Mouse (Mus musculus) myocyte (in vitro differentiated cells): ENCODE data around the gene Cbr2. TPM values are rescaled to one million over a fixed set of nuclear protein-coding genes. Genes with fewer than 3 reads are reported as not detected.
"Not testable (repeated sequence)": the region's sequence is repeated elsewhere in the genome, so short reads cannot be mapped to it uniquely, and the experiment has no call there.

Experiments used
- H3K27me3 ChIP-seq: one replicate; pipeline ENCODE4 v1.6.1; 2011; ENCODE audit not compliant: control insufficient read depth, insufficient read depth, insufficient read length
- H3K36me3 ChIP-seq: one replicate; pipeline ENCODE4 v1.6.1; 2011; ENCODE audit not compliant: control insufficient read depth, insufficient read depth
- H3K4me2 ChIP-seq: one replicate; pipeline ENCODE4 v1.6.1; 2011; ENCODE audit warnings: low read depth, control low read depth
- H3K4me3 ChIP-seq: one replicate; pipeline ENCODE4 v1.5.1; 2011; ENCODE audit warnings: mild to moderate bottlenecking, control low read depth, moderate library complexity
- H3K79me2 ChIP-seq: one replicate; pipeline ENCODE4 v1.6.1; 2011; ENCODE audit not compliant: control insufficient read depth, insufficient read depth
- H3ac ChIP-seq: one replicate; pipeline ENCODE4 v1.6.1; 2011; ENCODE audit not compliant: control insufficient read depth, insufficient read length
- CEBPB ChIP-seq: IDR thresholded peaks from 2 replicates; pipeline ENCODE4 v1.6.1; 2011; ENCODE audit warnings: mild to moderate bottlenecking, moderate library complexity; ENCODE audit not compliant: poor library complexity, insufficient read depth, severe bottlenecking
- E2F4 ChIP-seq: IDR thresholded peaks from one replicate; pipeline ENCODE4 v1.6.1; 2011; ENCODE audit warnings: mild to moderate bottlenecking, control low read depth, moderate library complexity; ENCODE audit not compliant: insufficient read depth
- MAX ChIP-seq: IDR thresholded peaks from one replicate; pipeline ENCODE4 v1.6.1; 2011; ENCODE audit warnings: low read depth, mild to moderate bottlenecking, control low read depth
- MYOD1 ChIP-seq, 3 experiments: IDR thresholded peaks; one replicate each; pipeline ENCODE4 v1.6.1; 2011; ENCODE audit warnings: control low read depth in 2 of 3, low read depth in 2 of 3, mild to moderate bottlenecking in 2 of 3, moderate library complexity in 1 of 3; ENCODE audit not compliant: insufficient read length in 2 of 3, control insufficient read depth in 1 of 3
- MYOG ChIP-seq, 3 experiments: IDR thresholded peaks; one replicate each; pipeline ENCODE4 v1.6.1; 2011; ENCODE audit warnings: control low read depth in 2 of 3, low read depth in 2 of 3, mild to moderate bottlenecking in 2 of 3; ENCODE audit not compliant: insufficient read length in 2 of 3, control insufficient read depth in 1 of 3, insufficient read depth in 1 of 3
- POLR2A ChIP-seq: IDR thresholded peaks from one replicate; pipeline ENCODE4 v1.6.1; 2011; ENCODE audit warnings: low read depth, mild to moderate bottlenecking, control low read depth, moderate library complexity; ENCODE audit not compliant: insufficient read length
- POLR2AphosphoS2 ChIP-seq: IDR thresholded peaks from one replicate; pipeline ENCODE4 v1.6.1; 2011; ENCODE audit warnings: low read depth, control low read depth; ENCODE audit not compliant: insufficient read length
- REST ChIP-seq: IDR thresholded peaks from one replicate; pipeline ENCODE4 v1.6.1; 2011; ENCODE audit warnings: mild to moderate bottlenecking, control low read depth, moderate library complexity; ENCODE audit not compliant: insufficient read depth, insufficient read length
- SRF ChIP-seq: IDR thresholded peaks from one replicate; pipeline ENCODE4 v1.6.1; 2011; ENCODE audit warnings: low read depth; ENCODE audit not compliant: control insufficient read depth, insufficient read length
- TCF12 ChIP-seq: IDR thresholded peaks from one replicate; pipeline ENCODE4 v1.6.1; 2011; ENCODE audit warnings: mild to moderate bottlenecking, control low read depth; ENCODE audit not compliant: poor library complexity, insufficient read depth, severe bottlenecking
- TCF3 ChIP-seq: IDR thresholded peaks from one replicate; pipeline ENCODE4 v1.6.1; 2011; ENCODE audit warnings: low read depth, control low read depth; ENCODE audit not compliant: insufficient read length
- USF1 ChIP-seq: IDR thresholded peaks from one replicate; pipeline ENCODE4 v1.6.1; 2011; ENCODE audit warnings: low read depth, mild to moderate bottlenecking, control low read depth, moderate library complexity
- polyA plus RNA-seq: library from polyadenylated mRNA; unstranded; fragments of >200 nt; fragmentation: generic; extraction: Trizol; gene quantifications from one replicate; pipeline ENCODE4 v1.2.1, GENCODE M21; 2012; ENCODE audit warnings: missing spikeins

The Cbr2 gene
- polyA plus RNA-seq, 1 experiment = 183 TPM

- no peak for TF ChIP-seq TCF12
- TF ChIP-seq POLR2AphosphoS2 = no peak
- no peak for TF ChIP-seq TCF3
- no peak for TF ChIP-seq E2F4
- no peak for TF ChIP-seq CEBPB
- Histone ChIP-seq H3ac (no peak overlapping the region), H3K79me2 (no peaks in the 10 kb centered on the region), H3K36me3 (no peaks in the 10 kb centered on the region), H3K4me2 (no peak overlapping the region), H3K27me3 (no peaks in the 10 kb centered on the region), H3K4me3 (no peak overlapping the region)
Observed at GRCm38 (mm10) chr11:120773463-120774190, 41.7 kb upstream of the Cbr2 start.

DNA sequence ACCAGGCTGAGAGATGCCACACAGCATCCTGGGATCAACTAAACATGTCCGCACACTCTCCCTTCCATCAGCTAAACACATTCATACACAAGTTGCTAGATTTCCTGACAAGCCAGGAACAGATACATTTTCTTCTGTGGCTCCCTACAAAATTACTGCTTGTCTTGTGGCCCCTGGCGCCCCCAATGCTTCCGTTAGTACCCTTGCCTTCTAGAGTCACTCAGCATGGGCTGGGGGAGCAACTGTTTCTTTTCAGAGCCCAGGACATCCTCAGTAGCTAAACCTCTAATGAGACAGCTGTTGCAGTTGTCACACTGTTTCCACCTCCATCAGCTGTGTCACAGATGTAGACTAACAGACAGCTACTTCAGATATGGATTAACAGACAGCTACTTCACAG is 40.8 kb upstream of the Cbr2 start:
- Histone ChIP-seq H3K4me2 (no peak overlapping the region), H3K36me3 (no peaks in the 10 kb centered on the region), H3K27me3 (no peaks in the 10 kb centered on the region), H3K4me3 (no peak overlapping the region), H3K79me2 (no peaks in the 10 kb centered on the region), H3ac (no peak overlapping the region)
- TF ChIP-seq MYOG (IDR thresholded peaks at IDR 0.05; ENCODE audit: control insufficient read depth in 1 of 3, insufficient read depth in 1 of 3, insufficient read length in 2 of 3, low read depth in 2 of 3) (no peak), E2F4 (no peak), POLR2A (no peak), MYOD1 (IDR thresholded peaks at IDR 0.05; ENCODE audit: control insufficient read depth in 1 of 3, insufficient read length in 2 of 3, low read depth in 2 of 3) (no peak), REST (no peak), MAX (no peak), TCF12 (no peak)

GRCm38 (mm10) chr11:120768206-120768605 is 36.3 kb upstream of the Cbr2 start:
- Histone ChIP-seq H3K36me3 (no peaks in the 10 kb centered on the region), H3K4me2 (no peak overlapping the region), H3K27me3 (no peaks in the 10 kb centered on the region), H3ac (no peak overlapping the region), H3K79me2 (no peaks in the 10 kb centered on the region), H3K4me3 (no peak overlapping the region)
- no peak for TF ChIP-seq POLR2A
- no peak for TF ChIP-seq TCF12
- no peak for TF ChIP-seq E2F4
- TF ChIP-seq SRF = no peak
- TF ChIP-seq CEBPB = no peak
- no peak for TF ChIP-seq REST
- no peak for TF ChIP-seq POLR2AphosphoS2
- no peak for TF ChIP-seq MYOG (IDR thresholded peaks at IDR 0.05; ENCODE audit: control insufficient read depth in 1 of 3, insufficient read depth in 1 of 3, insufficient read length in 2 of 3, low read depth in 2 of 3)
- TF ChIP-seq MAX = no peak
- no peak for TF ChIP-seq TCF3
- TF ChIP-seq MYOD1 (IDR thresholded peaks at IDR 0.05; ENCODE audit: control insufficient read depth in 1 of 3, insufficient read length in 2 of 3, low read depth in 2 of 3) = no peak
- no peak for TF ChIP-seq USF1

DNA sequence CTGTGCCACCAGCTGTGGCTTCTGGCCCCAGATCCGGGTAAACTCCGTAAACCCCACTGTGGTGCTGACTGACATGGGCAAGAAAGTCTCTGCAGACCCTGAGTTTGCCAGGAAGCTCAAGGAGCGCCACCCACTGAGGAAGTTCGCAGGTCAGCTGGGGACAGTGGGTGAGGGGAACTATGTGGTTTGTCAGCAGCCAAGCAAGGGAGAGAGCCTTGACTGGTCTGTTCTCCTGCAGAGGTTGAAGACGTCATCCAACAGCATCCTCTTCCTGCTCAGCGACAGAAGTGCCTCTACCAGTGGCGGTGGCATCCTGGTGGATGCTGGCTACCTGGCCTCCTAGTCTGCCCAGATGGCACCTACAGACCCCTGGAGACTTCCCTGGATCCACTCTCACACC is 35.1 kb upstream of the Cbr2 start:
- H3K27me3 ChIP-seq, H3ac ChIP-seq, H3K36me3 ChIP-seq, H3K4me2 ChIP-seq, H3K79me2 ChIP-seq, H3K4me3 ChIP-seq: not testable (repeated sequence)

DNA sequence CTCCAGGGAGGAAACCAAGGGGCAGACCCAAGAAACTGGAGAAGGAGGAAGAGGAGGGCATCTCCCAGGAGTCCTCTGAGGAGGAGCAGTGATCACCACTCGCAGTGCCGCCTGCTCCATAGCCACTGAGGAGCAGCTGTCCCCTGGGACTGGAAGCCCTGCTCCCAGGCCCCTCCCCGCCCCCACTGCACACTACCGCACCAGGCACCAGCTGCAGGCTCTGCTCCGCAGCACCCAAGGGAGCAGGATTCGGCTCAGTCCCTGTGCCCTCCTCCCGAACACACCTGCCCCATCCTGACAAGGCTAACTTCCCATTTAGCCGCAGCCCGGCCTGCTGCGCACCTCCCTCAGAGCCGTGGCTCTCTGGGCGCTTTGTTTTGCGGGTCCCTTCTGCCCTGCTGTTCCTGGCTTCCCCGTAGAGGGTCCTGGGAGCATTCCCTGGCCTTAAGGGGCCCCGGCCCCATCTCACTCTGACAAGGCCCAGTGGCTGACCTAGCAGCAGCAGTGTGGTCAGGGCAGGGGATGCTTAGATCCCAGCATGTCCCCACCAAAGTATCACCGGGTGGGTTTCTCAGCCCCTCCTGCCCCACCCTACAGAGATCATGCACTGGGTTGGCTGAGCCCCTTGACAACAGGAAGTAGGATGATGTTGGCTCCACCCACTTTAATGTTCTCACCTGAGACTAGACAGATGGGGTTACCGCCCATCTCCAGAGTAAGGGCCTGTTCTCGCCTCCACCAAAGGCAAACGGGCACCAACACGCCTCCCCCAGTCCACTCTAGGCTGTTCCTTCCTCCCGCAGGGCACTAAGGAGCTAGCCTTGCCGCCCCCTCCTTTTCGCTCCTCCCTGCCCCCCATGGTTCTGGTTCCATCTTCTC is 31.4 kb upstream of the Cbr2 start:
- H3K4me3 ChIP-seq, H3K79me2 ChIP-seq, H3K36me3 ChIP-seq, H3K27me3 ChIP-seq, H3ac ChIP-seq: not testable (repeated sequence)
- peak in 1 of 3 experiments; percentile 18 for TF ChIP-seq MYOG (IDR thresholded peaks at IDR 0.05; ENCODE audit: control insufficient read depth in 1 of 3, insufficient read depth in 1 of 3, insufficient read length in 2 of 3, low read depth in 2 of 3)
- H3K4me2 ChIP-seq = peak overlapping the region; percentile 42

GRCm38 (mm10) chr11:120762672-120763041 is 30.7 kb upstream of the Cbr2 start, which contains the start of gene Hmga1b:
Gene Hmga1b, plus strand, starts transcription at chr11:120762794.
- H3K4me2 ChIP-seq = peak within 1 kb of the TSS; percentile 42
- not testable (repeated sequence) for H3K79me2 ChIP-seq, H3ac ChIP-seq, H3K27me3 ChIP-seq, H3K4me3 ChIP-seq, H3K36me3 ChIP-seq
